Mouse (Mus musculus): ENCODE data around the gene Rassf7.

Rassf7 gene

GRCm38 (mm10) chr7:141215101-141215879 is at the start of gene Rassf7:
Gene Rassf7, plus strand, starts transcription at chr7:141215860.
- DNase-seq = peak; percentile 95 to 98

GRCm38 (mm10) chr7:141167901-141168517 is 47.7 kb upstream of the Rassf7 start:
- DNase-seq = peak; percentile 38 to 63

- DNase-seq = peak; percentile 71 to 82
These were observed 47.1 kb upstream of the Rassf7 start for GRCm38 (mm10) chr7:141168518-141168953.

- DNase-seq = no peak
These were observed 46.4 kb upstream of the Rassf7 start for GRCm38 (mm10) chr7:141169300-141169699.

- DNase-seq = no peak
These were observed 45.8 kb upstream of the Rassf7 start for GRCm38 (mm10) chr7:141169866-141170265.

GRCm38 (mm10) chr7:141172116-141173006 is 43.3 kb upstream of the Rassf7 start, which contains the start of gene Rnh1:
Gene Rnh1, minus strand, starts transcription at chr7:141172857.
- DNase-seq = peak; percentile 93 to 96

GRCm38 (mm10) chr7:141173323-141173850 is 42.3 kb upstream of the Rassf7 start:
- no peak for DNase-seq

- no peak for DNase-seq
These were observed 40.6 kb upstream of the Rassf7 start for GRCm38 (mm10) chr7:141175068-141175467.

GRCm38 (mm10) chr7:141176173-141176572 is 39.5 kb upstream of the Rassf7 start:
- DNase-seq = peak; percentile 92 to 94

GRCm38 (mm10) chr7:141188194-141188593 is 27.5 kb upstream of the Rassf7 start:
- no peak for DNase-seq

- DNase-seq = no peak
These were observed 26.9 kb upstream of the Rassf7 start for GRCm38 (mm10) chr7:141188733-141189132.

- DNase-seq = no peak
These were observed 25.4 kb upstream of the Rassf7 start for GRCm38 (mm10) chr7:141190220-141190619.

GRCm38 (mm10) chr7:141191036-141191435 is 24.6 kb upstream of the Rassf7 start:
- peak; percentile 55 to 64 for DNase-seq

GRCm38 (mm10) chr7:141191796-141192685 is 23.6 kb upstream of the Rassf7 start:
- DNase-seq = no peak

- no peak for DNase-seq
These were observed 22.8 kb upstream of the Rassf7 start for GRCm38 (mm10) chr7:141192776-141193347.

GRCm38 (mm10) chr7:141193348-141193856 is 22.3 kb upstream of the Rassf7 start:
- DNase-seq = peak in 1 of 2 experiments; percentile 55

- DNase-seq = peak; percentile 99
These were observed 21.7 kb upstream of the Rassf7 start, which contains the start of the genes Hras and Lrrc56 for GRCm38 (mm10) chr7:141193948-141194347. Gene Hras, minus strand, starts transcription at chr7:141194005. Gene Lrrc56, plus strand, starts transcription at chr7:141194157.

GRCm38 (mm10) chr7:141194409-141194808 is 21.3 kb upstream of the Rassf7 start:
- DNase-seq = no peak

GRCm38 (mm10) chr7:141194830-141195229 is 20.8 kb upstream of the Rassf7 start:
- DNase-seq = peak; percentile 97

- DNase-seq = no peak
These were observed 19.9 kb upstream of the Rassf7 start for GRCm38 (mm10) chr7:141195754-141196153.
